Mouse (Mus musculus): ENCODE results near the gene Tssc4. TPM values are rescaled to one million over a fixed set of nuclear protein-coding genes. Genes with fewer than 3 reads are reported as not detected.

The Tssc4 gene
- polyA plus RNA-seq, 2 experiments, result 26.9 to 38.5 TPM

- no peak overlapping the region for H3K4me3 ChIP-seq (ENCODE audit: insufficient read depth in 1 of 2, low read depth in 2 of 2, low read length in 2 of 2)
- H3K4me2 ChIP-seq (ENCODE audit: low read depth), result no peak overlapping the region
- no peak for ATAC-seq (ENCODE audit: insufficient read depth)
- H3K27ac ChIP-seq, result no peak overlapping the region
- H3K27me3 ChIP-seq (ENCODE audit: control insufficient read depth, insufficient read depth, low read length), result no peaks in the 10 kb centered on the region
- no peaks in the 10 kb centered on the region for H3K36me3 ChIP-seq (replicated peaks; ENCODE audit: control insufficient read depth, insufficient read depth, low read depth)
- H3K4me1 ChIP-seq (replicated peaks; ENCODE audit: control insufficient read depth in 2 of 2, insufficient read depth in 2 of 2, low read length in 1 of 2), result peaks cover 0 to 25% of the 10 kb centered on the region in 2 experiments; a peak in 2 of 4 replicates
- TF ChIP-seq EP300 (IDR thresholded peaks at IDR 0.05; ENCODE audit: low read depth) (no peak), CTCF (IDR thresholded peaks at IDR 0.05; ENCODE audit: low read depth) (peak; percentile 51)
- DNase-seq (ENCODE audit: low read depth in 3 of 3, low spot score in 3 of 3), result no peak
- no peaks in the 10 kb centered on the region for H3K9me3 ChIP-seq (ENCODE audit: control insufficient read depth, low read length)
- H3K9ac ChIP-seq (replicated peaks), result no peak overlapping the region
Observed at GRCm38 (mm10) chr7:143044826-143045206, 24.2 kb upstream of the Tssc4 start.

GRCm38 (mm10) chr7:143046358-143046757 is 22.7 kb upstream of the Tssc4 start:
- 30% methylated on average over 7 of the region's 7 CpGs for WGBS (ENCODE audit: insufficient replicate concordance)
- no peak for TF ChIP-seq CTCF (IDR thresholded peaks at IDR 0.05; ENCODE audit: low read depth)
- TF ChIP-seq EP300 (IDR thresholded peaks at IDR 0.05; ENCODE audit: low read depth), result no peak
- no peaks in the 10 kb centered on the region for H3K27me3 ChIP-seq (ENCODE audit: control insufficient read depth, insufficient read depth, low read length)
- no peak overlapping the region for H3K27ac ChIP-seq
- no peak overlapping the region for H3K4me3 ChIP-seq (ENCODE audit: insufficient read depth in 1 of 2, low read depth in 2 of 2, low read length in 2 of 2)
- no peak overlapping the region for H3K9ac ChIP-seq (replicated peaks)
- no peak for DNase-seq (ENCODE audit: low read depth in 3 of 3, low spot score in 3 of 3)
- ATAC-seq (ENCODE audit: insufficient read depth), result no peak
- peaks cover 0 to 20% of the 10 kb centered on the region in 2 experiments; a peak in 2 of 4 replicates for H3K4me1 ChIP-seq (replicated peaks; ENCODE audit: control insufficient read depth in 2 of 2, insufficient read depth in 2 of 2, low read length in 1 of 2)
- no peak overlapping the region for H3K4me2 ChIP-seq (ENCODE audit: low read depth)
- H3K36me3 ChIP-seq (replicated peaks; ENCODE audit: control insufficient read depth, insufficient read depth, low read depth), result no peaks in the 10 kb centered on the region
- no peaks in the 10 kb centered on the region for H3K9me3 ChIP-seq (ENCODE audit: control insufficient read depth, low read length)

- Histone ChIP-seq H3K4me3 (ENCODE audit: insufficient read depth in 1 of 2, low read depth in 2 of 2, low read length in 2 of 2) (no peak overlapping the region), H3K36me3 (replicated peaks; ENCODE audit: control insufficient read depth, insufficient read depth, low read depth) (no peaks in the 10 kb centered on the region), H3K9ac (replicated peaks) (no peak overlapping the region), H3K27ac (no peak overlapping the region), H3K27me3 (ENCODE audit: control insufficient read depth, insufficient read depth, low read length) (no peaks in the 10 kb centered on the region), H3K9me3 (ENCODE audit: control insufficient read depth, low read length) (no peaks in the 10 kb centered on the region), H3K4me2 (ENCODE audit: low read depth) (no peak overlapping the region), H3K4me1 (replicated peaks; ENCODE audit: control insufficient read depth in 2 of 2, insufficient read depth in 2 of 2, low read length in 1 of 2) (peaks cover 4 to 15% of the 10 kb centered on the region in 2 experiments)
- WGBS (ENCODE audit: insufficient replicate concordance), result 56% methylated on average over 3 of the region's 3 CpGs
- TF ChIP-seq EP300 (IDR thresholded peaks at IDR 0.05; ENCODE audit: low read depth), result no peak
- TF ChIP-seq CTCF (IDR thresholded peaks at IDR 0.05; ENCODE audit: low read depth), result no peak
- DNase-seq (ENCODE audit: low read depth in 3 of 3, low spot score in 3 of 3) (no peak), ATAC-seq (ENCODE audit: insufficient read depth) (no peak)
Observed at GRCm38 (mm10) chr7:143049331-143049730, 19.7 kb upstream of the Tssc4 start.

- Histone ChIP-seq H3K27me3 (ENCODE audit: control insufficient read depth, insufficient read depth, low read length) (no peaks in the 10 kb centered on the region), H3K36me3 (replicated peaks; ENCODE audit: control insufficient read depth, insufficient read depth, low read depth) (no peaks in the 10 kb centered on the region), H3K4me3 (ENCODE audit: insufficient read depth in 1 of 2, low read depth in 2 of 2, low read length in 2 of 2) (no peak overlapping the region), H3K9me3 (ENCODE audit: control insufficient read depth, low read length) (no peaks in the 10 kb centered on the region), H3K4me1 (replicated peaks; ENCODE audit: control insufficient read depth in 2 of 2, insufficient read depth in 2 of 2, low read length in 1 of 2) (peaks cover 9 to 23% of the 10 kb centered on the region in 2 experiments), H3K9ac (replicated peaks) (no peak overlapping the region), H3K27ac (no peak overlapping the region), H3K4me2 (ENCODE audit: low read depth) (no peak overlapping the region)
- TF ChIP-seq EP300 (IDR thresholded peaks at IDR 0.05; ENCODE audit: low read depth) (no peak), CTCF (IDR thresholded peaks at IDR 0.05; ENCODE audit: low read depth) (no peak)
- 69% methylated on average over 3 of the region's 3 CpGs for WGBS (ENCODE audit: insufficient replicate concordance)
- ATAC-seq (ENCODE audit: insufficient read depth) (no peak), DNase-seq (ENCODE audit: low read depth in 3 of 3, low spot score in 3 of 3) (no peak)
Observed at GRCm38 (mm10) chr7:143049841-143050816, 18.9 kb upstream of the Tssc4 start.

GRCm38 (mm10) chr7:143051316-143051715 is 17.7 kb upstream of the Tssc4 start:
- Histone ChIP-seq H3K9ac (replicated peaks) (no peak overlapping the region), H3K9me3 (ENCODE audit: control insufficient read depth, low read length) (no peaks in the 10 kb centered on the region), H3K4me2 (ENCODE audit: low read depth) (no peak overlapping the region), H3K36me3 (replicated peaks; ENCODE audit: control insufficient read depth, insufficient read depth, low read depth) (no peaks in the 10 kb centered on the region), H3K4me1 (replicated peaks; ENCODE audit: control insufficient read depth in 2 of 2, insufficient read depth in 2 of 2, low read length in 1 of 2) (peaks cover 16 to 33% of the 10 kb centered on the region in 2 experiments), H3K4me3 (ENCODE audit: insufficient read depth in 1 of 2, low read depth in 2 of 2, low read length in 2 of 2) (no peak overlapping the region), H3K27ac (no peak overlapping the region), H3K27me3 (ENCODE audit: control insufficient read depth, insufficient read depth, low read length) (no peaks in the 10 kb centered on the region)
- 14% methylated on average over 2 of the region's 2 CpGs for WGBS (ENCODE audit: insufficient replicate concordance)
- DNase-seq (ENCODE audit: low read depth in 3 of 3, low spot score in 3 of 3) (no peak), ATAC-seq (ENCODE audit: insufficient read depth) (no peak)
- TF ChIP-seq CTCF (IDR thresholded peaks at IDR 0.05; ENCODE audit: low read depth) (no peak), EP300 (IDR thresholded peaks at IDR 0.05; ENCODE audit: low read depth) (no peak)
